Mouse (Mus musculus) erythroblast, embryonic 14.5 days (primary cell): ENCODE measurements around the gene Uhmk1. TPM values are rescaled to one million over a fixed set of nuclear protein-coding genes. Genes with fewer than 3 reads are reported as not detected.

Source experiments
- H3K27me3 ChIP-seq: 2 replicates; pipeline ENCODE4 v1.6.1; 2012; ENCODE audit warnings: inconsistent platforms; ENCODE audit not compliant: control insufficient read depth
- H3K36me3 ChIP-seq: 2 replicates; pipeline ENCODE4 v1.6.1; 2012; ENCODE audit warnings: mild to moderate bottlenecking, inconsistent platforms; ENCODE audit not compliant: control insufficient read depth
- H3K4me1 ChIP-seq: 2 replicates; pipeline ENCODE4 v1.6.1; 2012; ENCODE audit warnings: inconsistent platforms; ENCODE audit not compliant: control insufficient read depth
- H3K4me3 ChIP-seq: replicated peaks from 2 replicates; pipeline ENCODE3; 2012; ENCODE audit warnings: moderate library complexity, mild to moderate bottlenecking, inconsistent platforms
- H3K9me3 ChIP-seq: 2 replicates; pipeline ENCODE4 v1.6.1; 2012; ENCODE audit warnings: low read length, inconsistent platforms, mixed read lengths; ENCODE audit not compliant: control insufficient read depth
- GATA1 ChIP-seq: IDR thresholded peaks from 2 replicates; pipeline ENCODE4 v1.6.1; 2012; ENCODE audit warnings: low read length, inconsistent platforms, mixed read lengths
- TAL1 ChIP-seq: IDR thresholded peaks from 3 replicates; pipeline ENCODE4 v1.6.1; 2012; ENCODE audit warnings: low read length, inconsistent platforms, mixed read lengths
- polyA plus RNA-seq: library from polyadenylated mRNA; stranded (reverse); fragments of >175 nt; gene quantifications from 2 replicates; pipeline ENCODE4 v1.2.3, GENCODE M21; 2012

Uhmk1 gene
- polyA plus RNA-seq, 1 experiment, result 0.08 TPM

DNA sequence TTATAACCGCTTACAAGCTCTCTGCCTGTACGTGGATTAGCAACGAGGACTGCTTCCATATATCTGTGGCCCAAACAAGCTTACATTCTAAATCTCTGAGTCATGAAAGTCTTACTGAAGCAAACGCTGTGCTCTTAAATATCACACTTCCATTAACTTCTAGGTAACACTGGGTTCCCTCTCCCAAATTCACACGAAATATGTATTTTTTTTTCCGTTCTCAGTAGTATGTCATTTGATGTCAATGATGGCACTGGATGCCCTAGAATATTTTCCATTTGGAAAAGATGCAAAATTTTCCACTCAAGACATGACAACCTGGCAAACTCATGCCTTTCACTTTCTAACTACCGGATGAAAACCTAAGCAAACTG, 827 bp downstream of the Uhmk1 start:
- no peaks in the 10 kb centered on the region; the same call in 1 of the 2 replicates for H3K27me3 ChIP-seq
- peak overlapping the region; percentile 76 for H3K4me3 ChIP-seq
- peaks cover 17% of the 10 kb centered on the region for H3K4me1 ChIP-seq
- no peaks in the 10 kb centered on the region; the same call in 1 of the 2 replicates for H3K9me3 ChIP-seq
- H3K36me3 ChIP-seq, result peaks cover 22% of the 10 kb centered on the region
- no peak for TF ChIP-seq TAL1

DNA sequence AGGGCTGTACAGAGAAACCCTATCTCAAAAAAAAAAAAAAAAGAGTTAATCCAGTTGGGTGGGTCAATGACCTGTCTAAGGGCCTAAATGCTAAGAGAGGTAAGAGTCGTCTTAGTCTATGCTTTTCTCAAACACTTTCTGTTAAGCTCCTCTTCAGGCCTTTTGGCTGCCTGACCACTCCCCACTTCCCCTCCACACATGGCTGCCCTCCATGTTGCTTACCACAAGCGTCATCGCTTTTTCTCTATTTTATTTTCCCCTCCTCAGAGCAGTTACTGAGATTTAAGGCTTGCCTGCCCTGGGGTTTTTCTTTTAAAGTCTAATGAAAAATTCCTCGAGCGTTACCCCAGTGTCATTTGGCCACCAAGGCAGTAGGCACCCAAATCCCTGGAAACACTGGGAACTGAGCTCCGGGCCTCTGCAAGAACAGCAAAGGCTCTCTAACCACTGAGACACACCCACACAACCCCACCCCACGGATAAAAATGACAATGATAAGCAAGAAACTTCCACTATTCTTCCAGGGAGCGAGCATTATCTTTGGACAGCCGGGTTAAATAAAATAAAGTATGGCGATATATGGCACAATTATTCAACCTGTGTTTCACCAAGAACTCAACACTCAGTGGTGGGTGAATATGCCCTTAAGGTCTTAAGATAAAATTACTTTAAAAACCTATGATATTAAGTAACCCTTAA, 1.9 kb downstream of the Uhmk1 start:
- peaks cover 32% of the 10 kb centered on the region for H3K36me3 ChIP-seq
- no peaks in the 10 kb centered on the region; the same call in 1 of the 2 replicates for H3K27me3 ChIP-seq
- H3K4me3 ChIP-seq, result peak overlapping the region; percentile 20
- no peak for TF ChIP-seq GATA1
- no peak for TF ChIP-seq TAL1
- peaks cover 17% of the 10 kb centered on the region for H3K4me1 ChIP-seq
- H3K9me3 ChIP-seq, result no peaks in the 10 kb centered on the region; the same call in 1 of the 2 replicates

GRCm38 (mm10) chr1:170206395-170206794, 8.8 kb downstream of the Uhmk1 start:
- TF ChIP-seq GATA1 (no peak), TAL1 (no peak)
- H3K4me1 ChIP-seq, result no peaks in the 10 kb centered on the region
- H3K27me3 ChIP-seq, result no peaks in the 10 kb centered on the region
- H3K9me3 ChIP-seq, result peaks cover 3% of the 10 kb centered on the region; the same call in 1 of the 2 replicates
- no peak overlapping the region for H3K4me3 ChIP-seq
- H3K36me3 ChIP-seq, result peaks cover 84% of the 10 kb centered on the region

DNA sequence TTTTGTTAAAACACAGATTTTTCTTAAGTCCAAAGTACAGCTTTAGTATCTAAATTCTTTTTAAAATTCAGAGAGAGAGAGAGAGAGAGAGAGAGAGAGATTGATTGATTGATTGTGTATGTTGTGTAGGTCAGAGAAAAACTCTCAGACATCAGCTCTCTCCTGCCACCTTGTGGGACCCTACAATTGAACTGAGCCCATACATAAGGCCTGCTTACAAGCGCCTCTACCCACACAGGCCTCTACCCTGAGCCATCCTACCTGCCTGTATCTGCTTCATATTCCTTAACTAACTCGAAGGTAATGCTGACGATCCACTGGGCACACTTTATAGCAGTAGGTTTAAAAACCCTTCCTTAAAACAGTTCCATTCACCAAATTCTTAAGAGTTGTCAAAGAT, 14.8 kb downstream of the Uhmk1 start:
- Histone ChIP-seq H3K9me3 (no peaks in the 10 kb centered on the region), H3K27me3 (no peaks in the 10 kb centered on the region), H3K4me3 (no peak overlapping the region), H3K4me1 (no peaks in the 10 kb centered on the region), H3K36me3 (peaks cover 88% of the 10 kb centered on the region)
- TF ChIP-seq TAL1 (no peak), GATA1 (no peak)

- H3K27me3 ChIP-seq, result no peaks in the 10 kb centered on the region
- H3K4me3 ChIP-seq, result no peak overlapping the region
- H3K9me3 ChIP-seq, result no peaks in the 10 kb centered on the region
- H3K36me3 ChIP-seq, result peaks cover 90% of the 10 kb centered on the region
- TF ChIP-seq GATA1 (no peak), TAL1 (no peak)
- no peaks in the 10 kb centered on the region for H3K4me1 ChIP-seq
Measured at GRCm38 (mm10) chr1:170196211-170196610, 19.0 kb downstream of the Uhmk1 start.

GRCm38 (mm10) chr1:170191925-170192324, 23.3 kb downstream of the Uhmk1 start:
- Histone ChIP-seq H3K4me1 (peaks cover 3% of the 10 kb centered on the region), H3K36me3 (peaks cover 53% of the 10 kb centered on the region), H3K9me3 (no peaks in the 10 kb centered on the region), H3K4me3 (no peak overlapping the region), H3K27me3 (no peaks in the 10 kb centered on the region)
- TF ChIP-seq GATA1 (no peak), TAL1 (no peak)

- Histone ChIP-seq H3K36me3 (peaks cover 36% of the 10 kb centered on the region), H3K9me3 (no peaks in the 10 kb centered on the region), H3K4me1 (peaks cover 3% of the 10 kb centered on the region), H3K4me3 (no peak overlapping the region), H3K27me3 (no peaks in the 10 kb centered on the region)
- TF ChIP-seq TAL1, result no peak
- no peak for TF ChIP-seq GATA1
Measured at GRCm38 (mm10) chr1:170190225-170190624, 25.0 kb downstream of the Uhmk1 start.

DNA sequence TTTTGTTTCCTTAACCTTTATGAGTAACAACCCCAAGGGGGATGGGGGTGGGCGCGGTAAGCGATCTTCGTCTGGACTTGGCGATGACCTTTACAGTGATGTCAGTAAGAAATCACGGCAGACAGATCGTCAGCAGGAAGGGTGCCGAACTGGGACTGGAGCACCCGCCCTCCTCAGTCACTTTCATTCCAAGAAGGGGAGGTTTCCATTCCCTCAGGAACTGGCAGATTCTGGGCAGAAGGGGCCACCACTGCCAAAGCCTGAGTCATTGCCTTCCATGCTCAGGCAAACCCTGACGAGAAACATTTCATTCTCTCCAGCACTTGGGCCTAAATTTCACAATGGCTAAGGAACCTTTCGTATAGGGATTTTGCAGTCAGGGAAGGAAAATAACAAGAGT, 26.6 kb downstream of the Uhmk1 start:
- no peak for TF ChIP-seq GATA1
- Histone ChIP-seq H3K9me3 (no peaks in the 10 kb centered on the region), H3K4me3 (no peak overlapping the region), H3K36me3 (peaks cover 22% of the 10 kb centered on the region), H3K4me1 (peaks cover 3% of the 10 kb centered on the region), H3K27me3 (no peaks in the 10 kb centered on the region)

DNA sequence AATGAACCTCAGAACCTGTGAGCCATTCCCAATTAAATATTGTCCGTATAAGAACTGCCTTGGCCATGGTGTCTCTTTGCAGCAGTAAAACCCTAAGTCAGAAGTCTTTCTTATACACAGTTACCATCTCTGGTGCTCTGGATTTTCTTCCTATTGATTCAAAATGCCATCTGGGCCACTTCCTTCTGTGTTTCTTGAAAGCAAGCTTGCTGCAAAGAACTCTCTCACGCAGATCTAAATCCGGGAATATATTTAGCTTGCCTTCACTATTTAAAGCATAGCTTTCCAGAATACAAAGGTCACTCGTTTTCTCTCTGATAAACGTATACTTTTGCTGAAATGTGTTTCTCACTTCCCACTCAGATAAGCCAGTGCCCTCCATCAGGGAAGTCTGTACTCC, 28.7 kb downstream of the Uhmk1 start:
- Histone ChIP-seq H3K4me3 (no peak overlapping the region), H3K36me3 (peaks cover 6% of the 10 kb centered on the region), H3K4me1 (peaks cover 3% of the 10 kb centered on the region), H3K27me3 (no peaks in the 10 kb centered on the region), H3K9me3 (no peaks in the 10 kb centered on the region)
- TF ChIP-seq TAL1 (no peak), GATA1 (no peak)

DNA sequence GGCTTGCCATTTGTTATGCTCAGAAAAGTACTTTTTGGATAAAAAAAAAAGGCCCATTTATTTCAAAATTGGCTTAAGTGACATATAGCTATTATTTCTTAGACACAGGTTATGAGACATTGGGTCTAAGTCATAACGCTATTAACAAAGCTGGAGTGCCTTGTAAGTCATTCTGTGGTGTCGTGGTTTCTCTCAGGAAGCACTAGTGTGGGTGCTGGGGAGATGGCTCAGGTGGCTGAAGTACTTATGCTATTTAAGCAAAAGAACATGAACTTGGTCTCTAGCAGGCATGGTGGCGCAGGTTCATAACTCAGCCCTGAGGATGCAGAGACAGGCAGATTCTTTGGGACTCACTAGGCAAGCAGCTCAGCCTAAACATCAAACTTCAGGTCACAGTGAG, 30.1 kb downstream of the Uhmk1 start:
- no peaks in the 10 kb centered on the region for H3K27me3 ChIP-seq
- H3K4me1 ChIP-seq, result no peaks in the 10 kb centered on the region; the same call in none of the 2 replicates
- H3K4me3 ChIP-seq, result no peak overlapping the region
- H3K9me3 ChIP-seq, result no peaks in the 10 kb centered on the region
- no peak for TF ChIP-seq TAL1
- no peak for TF ChIP-seq GATA1
- no peaks in the 10 kb centered on the region for H3K36me3 ChIP-seq
